Mouse (Mus musculus): ENCODE measurements around the gene Nup153.

The Nup153 gene

DNA sequence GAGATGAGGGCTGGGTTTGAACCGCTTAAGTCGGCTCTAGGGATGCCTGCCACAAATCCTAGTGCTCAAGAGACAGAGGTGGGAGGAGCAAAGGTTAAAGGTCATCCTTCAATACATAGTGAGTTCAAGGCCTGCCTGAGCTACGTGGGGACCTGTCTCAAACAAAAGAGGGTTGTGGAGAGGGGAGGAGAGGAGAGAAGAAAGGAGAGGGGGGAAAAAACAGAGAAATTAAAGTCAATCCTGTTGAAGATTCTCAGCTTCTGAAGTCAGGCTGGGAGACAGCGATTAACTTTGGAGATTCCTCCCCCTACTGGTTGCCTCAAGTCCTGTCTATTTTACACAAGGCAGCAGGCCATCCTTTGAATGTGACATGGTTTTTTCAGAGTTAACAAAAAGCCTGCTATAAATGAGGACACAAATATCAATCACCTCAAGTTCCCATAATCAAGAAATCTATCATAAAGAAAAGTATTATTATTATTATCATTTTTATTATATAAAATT, 64.2 kb downstream of the Nup153 start:
- peak in 1 of 2 experiments; percentile 22 for DNase-seq

DNA sequence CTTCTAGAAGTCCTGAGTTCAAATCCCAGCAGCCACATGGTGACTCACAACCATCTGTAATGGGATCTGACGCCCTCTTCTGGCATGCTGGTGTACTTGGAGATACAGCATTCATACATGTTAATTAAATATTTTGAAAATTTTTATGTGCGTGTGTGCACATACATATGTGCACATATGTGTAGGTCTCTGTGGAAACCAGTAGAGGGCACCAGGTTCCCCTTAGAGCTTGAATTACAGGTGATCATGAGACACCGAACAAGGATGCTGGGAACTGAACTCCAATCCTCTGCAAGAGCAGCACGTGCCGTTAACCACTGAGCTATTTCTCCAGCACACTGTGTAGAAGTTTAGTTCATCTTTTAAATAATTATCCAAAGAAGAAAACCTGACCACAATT, 68.5 kb downstream of the Nup153 start:
- DNase-seq = no peak

GRCm38 (mm10) chr13:46654566-46654965, 73.2 kb downstream of the Nup153 start:
- DNase-seq = no peak

DNA sequence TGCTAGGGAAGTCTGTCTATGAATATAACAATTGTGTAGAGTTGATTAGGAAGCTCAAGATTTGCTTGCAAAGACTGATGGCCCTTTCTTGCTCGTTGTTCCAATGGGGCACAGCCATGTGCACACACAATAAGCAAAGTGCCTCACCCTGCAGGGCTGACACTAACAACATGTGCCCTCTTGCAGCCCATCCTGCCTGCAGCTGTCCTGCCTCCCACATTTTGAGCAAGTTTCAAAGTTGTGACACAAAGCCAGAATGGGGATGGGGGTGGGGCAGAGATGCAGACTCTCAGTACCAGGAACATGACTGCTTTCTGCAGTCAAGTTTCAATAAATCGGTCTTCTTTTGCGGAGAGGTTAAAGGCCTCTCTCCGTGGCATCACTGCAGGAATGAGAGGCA, 74.1 kb downstream of the Nup153 start:
- DNase-seq = no peak

DNA sequence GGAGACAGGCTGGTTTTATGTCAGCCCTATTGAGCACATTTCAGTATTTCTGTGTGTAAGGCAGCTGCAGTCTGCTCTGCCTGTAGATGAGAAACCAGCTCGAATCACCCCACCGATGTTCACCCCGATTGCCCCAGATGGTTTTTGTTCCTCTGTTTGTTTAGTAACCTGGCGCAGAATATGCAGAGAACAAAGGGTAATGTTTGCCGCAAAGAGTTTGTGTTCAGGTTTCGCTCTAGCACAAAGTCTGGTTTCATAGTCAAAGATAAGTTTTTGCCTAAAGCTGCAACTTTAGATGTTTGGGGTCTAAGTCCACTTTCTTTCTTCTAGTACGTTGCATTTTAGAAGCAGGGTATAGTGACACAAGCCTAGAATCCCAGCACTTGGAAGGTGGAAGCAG, 75.1 kb downstream of the Nup153 start:
- DNase-seq = no peak

DNA sequence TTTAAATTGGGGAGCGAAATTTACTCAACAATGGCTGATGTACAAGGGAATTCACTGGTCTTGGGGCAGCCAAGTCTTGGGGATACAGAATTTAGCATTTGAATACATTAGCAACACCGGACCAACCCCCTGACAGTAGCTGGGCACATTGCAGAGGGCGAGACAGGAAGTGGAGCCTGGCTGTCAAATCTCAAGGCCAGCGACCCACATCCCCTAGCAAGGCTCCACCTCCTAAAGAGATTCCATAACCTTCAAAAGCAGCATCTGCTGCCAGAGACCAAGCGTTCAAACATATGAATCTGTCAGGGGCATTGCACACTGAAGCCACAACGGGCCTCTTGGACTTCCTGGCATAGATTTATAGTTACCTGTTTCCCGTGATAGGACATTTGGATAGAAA, 75.9 kb downstream of the Nup153 start:
- DNase-seq = no peak

DNA sequence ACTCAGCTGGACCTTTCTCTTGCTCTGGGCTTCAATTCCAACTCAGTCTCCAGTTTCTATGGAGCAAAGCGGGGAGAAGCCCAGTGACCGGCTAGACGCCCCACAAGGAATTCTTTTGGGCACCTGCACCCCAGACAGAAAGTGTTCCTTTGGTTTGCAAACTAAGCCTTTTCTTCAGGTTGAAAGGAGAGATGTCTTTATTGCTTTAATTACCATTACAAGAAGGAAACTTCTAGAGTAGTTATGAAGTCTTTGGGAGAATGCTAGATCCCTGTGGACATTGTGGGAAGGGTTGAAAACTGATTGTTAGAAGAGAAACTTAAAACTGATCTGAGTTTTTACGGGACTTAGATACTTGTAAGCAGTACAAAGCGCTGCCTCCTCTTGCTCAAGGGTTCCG, 82.3 kb downstream of the Nup153 start:
- no peak for DNase-seq

GRCm38 (mm10) chr13:46644175-46644574, 83.6 kb downstream of the Nup153 start:
- no peak for DNase-seq

GRCm38 (mm10) chr13:46642318-46642717, 85.4 kb downstream of the Nup153 start:
- peak; percentile 19 for DNase-seq

DNA sequence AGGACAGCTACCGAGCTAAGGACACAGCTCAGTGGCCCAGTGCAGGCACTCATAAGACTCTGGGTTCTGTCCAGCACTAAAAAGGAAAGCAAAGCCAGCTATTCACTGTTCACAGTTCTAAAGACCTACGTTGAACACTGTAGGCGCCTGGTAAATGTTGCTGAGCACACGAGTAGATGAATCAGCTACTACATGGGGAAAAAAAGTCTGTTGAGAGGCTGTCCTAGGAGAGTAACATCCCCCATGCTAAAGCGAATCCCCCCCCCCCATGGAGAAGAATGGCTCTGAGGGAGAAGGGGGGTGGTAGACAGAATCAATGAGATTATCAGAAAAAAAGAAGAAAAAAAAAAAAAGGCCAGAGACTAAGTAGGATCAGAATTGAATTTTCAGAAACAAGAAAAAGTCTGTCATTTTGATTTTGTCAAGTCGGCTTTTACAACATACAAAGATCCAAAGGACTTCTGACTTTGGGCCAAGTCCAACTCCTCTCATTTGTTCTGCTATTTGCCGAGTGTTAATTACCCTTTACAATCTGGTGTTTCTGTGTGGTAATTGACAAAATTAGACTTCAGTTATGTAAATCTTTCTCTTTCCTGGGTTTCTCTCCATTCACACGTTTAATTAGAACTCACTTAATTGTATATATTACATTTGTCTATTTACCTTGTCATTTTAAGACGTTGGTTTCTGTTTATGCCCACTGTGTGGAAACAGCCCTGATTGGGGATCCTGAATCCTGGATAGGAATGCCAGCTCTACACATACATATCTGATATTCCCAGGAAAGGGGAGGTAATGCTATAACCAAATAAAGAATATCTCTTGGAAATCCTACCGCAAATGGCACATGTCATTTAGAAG, 86.9 kb downstream of the Nup153 start:
- DNase-seq = no peak

GRCm38 (mm10) chr13:46634133-46634488, 93.6 kb downstream of the Nup153 start:
- peak in 1 of 2 experiments; percentile 10 for DNase-seq

- DNase-seq = peak in 1 of 2 experiments; percentile 6
These were observed 94.2 kb downstream of the Nup153 start for GRCm38 (mm10) chr13:46633320-46634132.

- DNase-seq = no peak
These were observed 94.9 kb downstream of the Nup153 start for GRCm38 (mm10) chr13:46632796-46633195.
